Mouse (Mus musculus) midbrain, embryonic 10.5 days (tissue): Measurements from ENCODE around the gene Upp1. TPM values are rescaled to one million over a fixed set of nuclear protein-coding genes. Genes with fewer than 3 reads are reported as not detected.

ENCODE experiments used
- polyA plus RNA-seq: library from polyadenylated mRNA; unstranded; fragments of >200 nt; fragmentation: Nextera tagmentation; extraction: Ambion mirVana; gene quantifications from 2 replicates; pipeline ENCODE4 v1.2.1, GENCODE M21; 2016

Upp1 gene
- polyA plus RNA-seq, 1 experiment from 2014 or later = 12.1 TPM

Other genes starting within 250 kb of the Upp1 start
- 0.05 and 0.07 TPM in 2 replicates for gene Pkd1l1, start 144.8 kb upstream of the Upp1 start, polyA plus RNA-seq
- gene Hus1, start 106.9 kb upstream of the Upp1 start, polyA plus RNA-seq = 21.5 and 23.2 TPM in 2 replicates
- gene Gm11992, start 69.5 kb upstream of the Upp1 start, polyA plus RNA-seq = 0.64 and 0.78 TPM in 2 replicates
- gene Sun3, start 69.1 kb upstream of the Upp1 start, polyA plus RNA-seq = 0.15 TPM in 1 of 2 replicates, not detected in the other
- 0.01 TPM in 1 of 2 replicates, not detected in the other for gene Abca13, start 73.8 kb downstream of the Upp1 start, polyA plus RNA-seq